Mouse (Mus musculus) hindbrain, embryonic 15.5 days (tissue): ENCODE measurements around the gene Nudt16l1. TPM values are rescaled to one million over a fixed set of nuclear protein-coding genes. Genes with fewer than 3 reads are reported as not detected.

Experiments used
- ATAC-seq: fragments of 200-750 bp; cut with Nextera tagmentation; 2 replicates; pipeline ENCODE4 v1.8.0; 2017; ENCODE audit warnings: low read depth, moderate number of reproducible peaks, moderate TSS enrichment; ENCODE audit not compliant: low FRiP score
- H3K27ac ChIP-seq: fragments of 300-500 bp; sonication (generic); replicated peaks from 2 replicates; pipeline ENCODE4 v1.5.1; 2015; ENCODE audit warnings: mild to moderate bottlenecking, inconsistent platforms
- H3K27me3 ChIP-seq: fragments of 300-500 bp; sonication (generic); 2 replicates; pipeline ENCODE4 v1.6.1; 2015; ENCODE audit warnings: control low read depth, inconsistent platforms
- H3K36me3 ChIP-seq: fragments of 300-500 bp; sonication (generic); 2 replicates; pipeline ENCODE4 v1.6.1; 2015; ENCODE audit warnings: control low read depth, inconsistent platforms
- H3K4me1 ChIP-seq: fragments of 300-500 bp; sonication (generic); replicated peaks from 2 replicates; pipeline ENCODE4 v1.6.1; 2015; ENCODE audit warnings: control low read depth, inconsistent platforms
- H3K4me2 ChIP-seq: fragments of 300-500 bp; sonication (generic); 2 replicates; pipeline ENCODE4 v1.6.1; 2015; ENCODE audit warnings: moderate library complexity, mild to moderate bottlenecking, inconsistent platforms
- H3K4me3 ChIP-seq: fragments of 300-500 bp; sonication (generic); 2 replicates; pipeline ENCODE4 v1.5.1; 2015; ENCODE audit warnings: mild to moderate bottlenecking, inconsistent platforms
- H3K9ac ChIP-seq: fragments of 300-500 bp; sonication (generic); 2 replicates; pipeline ENCODE4 v1.6.1; 2015; ENCODE audit warnings: inconsistent platforms
- H3K9me3 ChIP-seq: fragments of 300-500 bp; sonication (generic); 2 replicates; pipeline ENCODE4 v1.6.1; 2016; ENCODE audit warnings: control low read depth, inconsistent platforms
- WGBS: fragments of 180-500 bp; shearing (Covaris S2); methylation state at CpG from one replicate; pipeline ENCODE4 v1.1.7; 2015; 5-methylcytosine and 5-hydroxymethylcytosine counted together
- polyA plus RNA-seq: library from polyadenylated mRNA; unstranded; fragments of >200 nt; fragmentation: Nextera tagmentation; extraction: Ambion mirVana; gene quantifications from 2 replicates; pipeline ENCODE4 v1.2.1, GENCODE M21; 2015

Nudt16l1 gene
- polyA plus RNA-seq, 1 experiment from 2014 or later: 130 TPM

GRCm38 (mm10) chr16:4940311-4940850, 1.8 kb downstream of the Nudt16l1 start:
- ATAC-seq: no peak
- 92% methylated on average over 10 of the region's 10 CpGs for WGBS
- Histone ChIP-seq H3K27ac (no peak overlapping the region; the same call in 1 of the 2 replicates), H3K4me2 (peak overlapping the region; percentile 96), H3K9ac (no peak overlapping the region), H3K4me3 (peak overlapping the region; percentile 92), H3K36me3 (peaks cover 62% of the 10 kb centered on the region), H3K9me3 (no peaks in the 10 kb centered on the region), H3K27me3 (no peaks in the 10 kb centered on the region), H3K4me1 (peaks cover 22% of the 10 kb centered on the region)

- no peak overlapping the region for H3K27ac ChIP-seq
- no peak overlapping the region for H3K4me3 ChIP-seq
- H3K27me3 ChIP-seq: no peaks in the 10 kb centered on the region
- no peaks in the 10 kb centered on the region for H3K9me3 ChIP-seq
- H3K4me1 ChIP-seq: peaks cover 22% of the 10 kb centered on the region
- H3K4me2 ChIP-seq: no peak overlapping the region
- no peak for ATAC-seq
- peaks cover 63% of the 10 kb centered on the region for H3K36me3 ChIP-seq
- no peak overlapping the region for H3K9ac ChIP-seq
Measured at GRCm38 (mm10) chr16:4941016-4941415, 2.5 kb downstream of the Nudt16l1 start.

- 92% methylated on average over 8 of the region's 8 CpGs for WGBS
- H3K4me1 ChIP-seq: peaks cover 22% of the 10 kb centered on the region
- H3K36me3 ChIP-seq: peaks cover 63% of the 10 kb centered on the region
Measured at GRCm38 (mm10) chr16:4942868-4943267, 4.3 kb downstream of the Nudt16l1 start.

GRCm38 (mm10) chr16:4943431-4943830, 4.9 kb downstream of the Nudt16l1 start:
- H3K36me3 ChIP-seq: peaks cover 68% of the 10 kb centered on the region
- 98% methylated on average over 3 of the region's 3 CpGs for WGBS
- H3K4me3 ChIP-seq: no peak overlapping the region
- H3K9ac ChIP-seq: no peak overlapping the region
- H3K27me3 ChIP-seq: no peaks in the 10 kb centered on the region
- peaks cover 20% of the 10 kb centered on the region for H3K4me1 ChIP-seq
- no peak overlapping the region for H3K4me2 ChIP-seq
- H3K27ac ChIP-seq: no peak overlapping the region
- no peaks in the 10 kb centered on the region for H3K9me3 ChIP-seq
- ATAC-seq: no peak

More at GRCm38 (mm10) chr16:4942868-4943267, 4.3 kb downstream of the Nudt16l1 start:
- ATAC-seq: no peak
- Histone ChIP-seq H3K27ac (no peak overlapping the region), H3K9me3 (no peaks in the 10 kb centered on the region), H3K9ac (no peak overlapping the region), H3K27me3 (no peaks in the 10 kb centered on the region), H3K4me3 (no peak overlapping the region), H3K4me2 (no peak overlapping the region)

GRCm38 (mm10) chr16:4945415-4945814, 6.9 kb downstream of the Nudt16l1 start:
- no peak overlapping the region for H3K4me3 ChIP-seq
- H3K9ac ChIP-seq: no peak overlapping the region
- peaks cover 77% of the 10 kb centered on the region for H3K36me3 ChIP-seq
- no peak overlapping the region for H3K27ac ChIP-seq
- 79% methylated on average over 4 of the region's 4 CpGs for WGBS
- H3K9me3 ChIP-seq: no peaks in the 10 kb centered on the region
- ATAC-seq: no peak
- peaks cover 6% of the 10 kb centered on the region for H3K4me1 ChIP-seq
- H3K27me3 ChIP-seq: no peaks in the 10 kb centered on the region
- H3K4me2 ChIP-seq: no peak overlapping the region

- 94% methylated on average over 3 of the region's 3 CpGs for WGBS
- H3K4me3 ChIP-seq: no peak overlapping the region
- peaks cover 75% of the 10 kb centered on the region for H3K36me3 ChIP-seq
Measured at GRCm38 (mm10) chr16:4946155-4946554, 7.6 kb downstream of the Nudt16l1 start.

GRCm38 (mm10) chr16:4947378-4947777, 8.8 kb downstream of the Nudt16l1 start:
- Histone ChIP-seq H3K4me3 (no peak overlapping the region), H3K36me3 (peaks cover 74% of the 10 kb centered on the region), H3K9ac (no peak overlapping the region), H3K4me2 (no peak overlapping the region), H3K4me1 (no peaks in the 10 kb centered on the region), H3K9me3 (no peaks in the 10 kb centered on the region), H3K27ac (no peak overlapping the region), H3K27me3 (no peaks in the 10 kb centered on the region)
- WGBS: 77% methylated on average over 4 of the region's 4 CpGs
- ATAC-seq: no peak

More at GRCm38 (mm10) chr16:4946155-4946554, 7.6 kb downstream of the Nudt16l1 start:
- H3K9ac ChIP-seq: no peak overlapping the region
- no peaks in the 10 kb centered on the region for H3K27me3 ChIP-seq
- no peak overlapping the region for H3K4me2 ChIP-seq
- no peaks in the 10 kb centered on the region for H3K4me1 ChIP-seq
- no peaks in the 10 kb centered on the region for H3K9me3 ChIP-seq
- ATAC-seq: no peak
- H3K27ac ChIP-seq: no peak overlapping the region

GRCm38 (mm10) chr16:4956609-4957008, 18.0 kb downstream of the Nudt16l1 start:
- 86% methylated on average over 3 of the region's 3 CpGs for WGBS
- Histone ChIP-seq H3K36me3 (peaks cover 63% of the 10 kb centered on the region), H3K9me3 (no peaks in the 10 kb centered on the region), H3K27ac (no peak overlapping the region), H3K4me1 (no peaks in the 10 kb centered on the region), H3K4me3 (no peak overlapping the region), H3K27me3 (no peaks in the 10 kb centered on the region), H3K4me2 (no peak overlapping the region), H3K9ac (no peak overlapping the region)
- ATAC-seq: no peak

- H3K4me1 ChIP-seq: peaks cover 7% of the 10 kb centered on the region
- no peak overlapping the region for H3K9ac ChIP-seq
- H3K4me2 ChIP-seq: no peak overlapping the region
- no peak overlapping the region for H3K4me3 ChIP-seq
- no peak overlapping the region for H3K27ac ChIP-seq
- H3K27me3 ChIP-seq: no peaks in the 10 kb centered on the region
- H3K9me3 ChIP-seq: no peaks in the 10 kb centered on the region
- H3K36me3 ChIP-seq: peaks cover 56% of the 10 kb centered on the region
- no peak for ATAC-seq
- WGBS: 93% methylated on average over 3 of the region's 3 CpGs
Measured at GRCm38 (mm10) chr16:4957446-4957845, 18.9 kb downstream of the Nudt16l1 start.

- Histone ChIP-seq H3K27ac (no peak overlapping the region), H3K36me3 (peaks cover 30% of the 10 kb centered on the region), H3K9me3 (no peaks in the 10 kb centered on the region), H3K27me3 (no peaks in the 10 kb centered on the region), H3K9ac (no peak overlapping the region), H3K4me3 (no peak overlapping the region), H3K4me1 (peaks cover 21% of the 10 kb centered on the region), H3K4me2 (no peak overlapping the region)
- WGBS: 91% methylated on average over 8 of the region's 8 CpGs
- ATAC-seq: no peak
Measured at GRCm38 (mm10) chr16:4960260-4960659, 21.7 kb downstream of the Nudt16l1 start.

- no peak for ATAC-seq
- H3K4me1 ChIP-seq: peaks cover 27% of the 10 kb centered on the region
- H3K27me3 ChIP-seq: no peaks in the 10 kb centered on the region
- H3K36me3 ChIP-seq: peaks cover 10% of the 10 kb centered on the region; the same call in 1 of the 2 replicates
- H3K9me3 ChIP-seq: no peaks in the 10 kb centered on the region
- no peak overlapping the region for H3K27ac ChIP-seq
- 52% methylated on average over 9 of the region's 9 CpGs for WGBS
- peak overlapping the region; percentile 67 for H3K4me3 ChIP-seq
- H3K4me2 ChIP-seq: peak overlapping the region; percentile 93
- peak overlapping the region; percentile 77 for H3K9ac ChIP-seq
Measured at GRCm38 (mm10) chr16:4963346-4963745, 24.8 kb downstream of the Nudt16l1 start.

- whole genome bisulfite sequencing: under 1% methylated on average over 73 of the region's 76 CpGs
- ATAC-seq: peak; percentile 99
- H3K4me3 ChIP-seq: peak within 1 kb of the TSS; percentile 67
- peak within 1 kb of the TSS; percentile 90 for H3K27ac ChIP-seq
- H3K36me3 ChIP-seq: peaks cover 13% of the 10 kb centered on the region; the same call in 1 of the 2 replicates
- peak within 1 kb of the TSS; percentile 93 for H3K4me2 ChIP-seq
- H3K27me3 ChIP-seq: no peaks in the 10 kb centered on the region
- no peaks in the 10 kb centered on the region for H3K9me3 ChIP-seq
- peak within 1 kb of the TSS; percentile 77 for H3K9ac ChIP-seq
- peaks cover 27% of the 10 kb centered on the region for H3K4me1 ChIP-seq
Measured at GRCm38 (mm10) chr16:4963797-4964709, 25.5 kb downstream of the Nudt16l1 start, which contains the start of gene Anks3. Gene Anks3 (minus strand): TSS chr16:4964205.
